Mouse (Mus musculus) bone marrow, adult 2 months (tissue): ENCODE measurements around the gene Pde7b. TPM values are rescaled to one million over a fixed set of nuclear protein-coding genes. Genes with fewer than 3 reads are reported as not detected.

Source experiments
- H3K27ac ChIP-seq: fragments of 200-500 bp; 2 replicates; pipeline ENCODE4 v1.5.1; 2012; ENCODE audit warnings: low read depth, mild to moderate bottlenecking, control low read depth, inconsistent platforms, low read length; ENCODE audit not compliant: control insufficient read depth, poor library complexity, insufficient read depth
- H3K4me1 ChIP-seq: fragments of 200-500 bp; 2 replicates; pipeline ENCODE4 v1.6.1; 2011; ENCODE audit warnings: low read length; ENCODE audit not compliant: control insufficient read depth, insufficient read depth
- H3K4me3 ChIP-seq: fragments of 200-500 bp; replicated peaks from 2 replicates; pipeline ENCODE3; 2011; ENCODE audit warnings: mild to moderate bottlenecking, low read depth, low read length, control low read depth; ENCODE audit not compliant: control insufficient read depth
- CTCF ChIP-seq: fragments of 200-500 bp; IDR thresholded peaks from 2 replicates; pipeline ENCODE4 v1.5.1; 2011; ENCODE audit warnings: low read length, control low read depth; ENCODE audit not compliant: control insufficient read depth, insufficient read depth
- POLR2A ChIP-seq: fragments of 200-500 bp; IDR thresholded peaks from 2 replicates; pipeline ENCODE4 v1.6.1; 2011; ENCODE audit warnings: low read depth, mild to moderate bottlenecking, control low read depth, low read length, borderline replicate concordance; ENCODE audit not compliant: control insufficient read depth
- WGBS: fragments of 180-500 bp; shearing (Covaris S2); methylation state at CpG from one replicate; pipeline ENCODE4 v1.1.7; 2018; 5-methylcytosine and 5-hydroxymethylcytosine counted together
- polyA plus RNA-seq: library from polyadenylated mRNA; stranded (reverse); fragments of >200 nt; gene quantifications from 2 replicates; pipeline ENCODE4 v1.2.4, GENCODE M21; 2011; ENCODE audit warnings: low replicate concordance; ENCODE audit not compliant: missing spikeins, insufficient read depth, insufficient read length

Pde7b gene
- polyA plus RNA-seq, 1 experiment: 1.8 TPM

DNA sequence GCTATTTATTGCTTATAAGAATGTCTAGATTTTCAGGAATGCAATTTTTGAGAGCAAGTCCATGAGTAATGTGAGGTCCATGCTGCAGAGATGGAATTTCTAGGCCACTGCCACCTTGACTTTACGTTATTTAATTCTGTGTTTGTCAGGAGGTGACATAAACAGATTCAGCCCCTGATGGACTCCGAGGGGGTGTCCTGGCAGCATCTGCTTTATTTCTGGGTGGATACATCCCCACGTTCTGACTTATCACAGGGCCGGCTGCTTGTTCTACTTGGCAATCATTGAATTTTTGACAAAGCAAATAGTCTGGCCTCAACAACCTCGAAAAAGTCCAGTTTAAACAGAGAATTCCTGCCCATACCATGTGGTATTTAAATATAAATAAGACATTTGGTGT is 53.3 kb downstream of the Pde7b start:
- no peak for TF ChIP-seq POLR2A
- Histone ChIP-seq H3K4me1 (no peaks in the 10 kb centered on the region; the same call in 1 of the 2 replicates), H3K4me3 (no peak overlapping the region), H3K27ac (no peak overlapping the region)
- 83% methylated on average over 5 of the region's 5 CpGs for WGBS

DNA sequence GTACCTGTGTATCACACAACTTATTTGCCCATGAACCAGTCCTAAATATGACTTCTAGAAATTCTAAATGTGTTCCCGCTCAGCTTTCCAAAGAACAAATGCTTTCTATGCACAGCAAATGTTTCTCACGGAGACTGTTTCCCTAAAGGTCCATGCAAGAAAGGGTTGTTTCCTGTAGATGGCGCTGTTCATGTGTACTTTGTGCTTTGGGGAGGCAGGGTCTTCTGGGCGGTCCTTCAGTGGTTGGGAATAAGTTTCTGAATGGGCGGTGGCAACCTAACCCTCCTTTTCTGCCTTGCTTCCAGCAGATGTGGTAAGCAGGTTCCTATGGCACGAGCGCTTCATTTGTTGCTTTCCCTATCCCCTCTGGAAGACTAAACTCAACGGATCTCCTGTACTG is 54.3 kb downstream of the Pde7b start:
- Histone ChIP-seq H3K27ac (no peak overlapping the region), H3K4me3 (no peak overlapping the region), H3K4me1 (no peaks in the 10 kb centered on the region; the same call in 1 of the 2 replicates)
- 85% methylated on average over 8 of the region's 8 CpGs for WGBS
- TF ChIP-seq POLR2A (no peak), CTCF (no peak; the same call in 1 of the 2 replicates)

DNA sequence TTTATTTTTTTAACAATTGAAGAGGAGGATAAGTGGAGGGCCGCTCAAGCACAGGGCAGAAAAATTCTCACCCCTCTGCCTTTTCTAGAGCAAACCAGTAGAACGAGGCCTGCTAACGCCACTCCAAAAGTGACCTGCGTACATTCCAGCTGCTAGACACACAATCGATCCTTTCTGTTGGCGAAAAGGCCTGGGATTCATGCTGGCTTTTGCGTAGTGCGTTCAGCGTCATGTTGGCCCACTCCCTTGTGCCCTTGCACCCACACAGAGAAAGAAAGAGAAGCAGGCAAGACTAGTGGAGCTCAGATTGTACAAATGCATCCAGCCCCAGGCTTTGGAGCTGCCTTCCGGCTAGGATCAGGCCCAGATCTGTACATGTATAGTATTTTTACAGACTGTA is 55.4 kb downstream of the Pde7b start:
- Histone ChIP-seq H3K4me1 (no peaks in the 10 kb centered on the region; the same call in 1 of the 2 replicates), H3K27ac (no peak overlapping the region), H3K4me3 (no peak overlapping the region)
- TF ChIP-seq CTCF: no peak
- no peak for TF ChIP-seq POLR2A
- WGBS: 94% methylated on average over 10 of the region's 10 CpGs

DNA sequence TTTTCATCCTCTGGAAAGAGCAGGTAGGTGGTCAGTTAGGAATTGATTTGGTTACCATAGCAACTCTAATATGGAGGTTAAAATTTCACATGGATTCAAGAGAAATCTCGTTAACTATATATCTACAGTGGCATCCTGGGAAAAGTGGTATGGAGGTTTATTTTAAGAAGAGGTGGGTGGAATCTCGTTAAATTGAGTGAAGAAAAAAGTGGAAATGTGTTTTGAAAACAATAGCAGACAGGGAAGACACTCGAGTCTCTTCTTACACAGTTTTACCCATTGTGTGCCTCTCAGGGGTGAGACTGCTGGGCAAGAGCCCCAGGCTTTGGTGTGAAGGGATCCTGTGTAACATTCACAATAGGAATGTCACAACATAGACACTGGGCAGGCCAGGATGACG is 56.3 kb downstream of the Pde7b start:
- Histone ChIP-seq H3K4me3 (no peak overlapping the region), H3K4me1 (no peaks in the 10 kb centered on the region; the same call in 1 of the 2 replicates), H3K27ac (no peak overlapping the region)
- 69% methylated on average over 4 of the region's 4 CpGs for WGBS
- no peak for TF ChIP-seq CTCF
- no peak for TF ChIP-seq POLR2A

DNA sequence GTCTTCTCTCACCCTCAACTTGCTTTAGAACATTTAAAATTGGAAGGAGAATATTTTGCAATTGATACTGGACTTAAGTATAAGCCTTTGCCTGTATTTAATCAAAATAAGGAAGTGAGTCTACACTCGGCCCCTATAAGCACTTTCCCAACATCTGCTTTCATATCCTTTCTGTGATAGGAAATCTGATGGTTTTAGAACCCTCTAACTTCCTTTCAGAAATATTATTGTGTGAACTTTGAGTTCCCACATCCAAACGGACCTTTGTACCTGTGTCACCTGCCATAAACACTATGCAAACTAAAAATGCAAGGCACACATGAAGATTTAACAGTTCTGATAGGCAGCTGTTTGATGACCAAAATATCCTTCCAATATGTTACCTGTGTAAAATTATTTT is 58.2 kb downstream of the Pde7b start:
- TF ChIP-seq CTCF (no peak), POLR2A (no peak)
- Histone ChIP-seq H3K4me3 (no peak overlapping the region), H3K4me1 (no peaks in the 10 kb centered on the region; the same call in 1 of the 2 replicates), H3K27ac (no peak overlapping the region)
- 1% methylated on average over 2 of the region's 2 CpGs for WGBS

DNA sequence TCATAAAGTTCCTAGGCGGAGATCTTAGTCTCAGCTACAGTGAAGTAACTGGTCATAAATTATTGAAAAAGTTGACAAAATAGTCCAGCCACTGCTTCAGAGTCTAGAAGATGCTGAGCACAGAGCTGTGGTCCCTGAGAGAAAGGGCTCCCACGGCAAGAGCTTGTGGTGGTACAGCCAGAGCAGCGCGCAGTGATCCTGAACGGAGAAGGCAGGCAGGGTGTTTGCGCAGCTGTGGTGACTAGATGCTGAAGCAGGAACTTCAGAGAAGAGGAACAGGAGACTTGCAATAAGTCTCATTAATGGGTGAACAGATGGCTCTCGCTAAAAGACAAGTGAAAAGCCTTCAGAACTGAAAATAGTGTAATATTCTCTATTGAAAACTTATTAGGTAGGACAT is 61.9 kb downstream of the Pde7b start:
- H3K27ac ChIP-seq: no peak overlapping the region
- no peaks in the 10 kb centered on the region; the same call in 1 of the 2 replicates for H3K4me1 ChIP-seq
- no peak overlapping the region for H3K4me3 ChIP-seq
- 9% methylated on average over 7 of the region's 7 CpGs for WGBS
- TF ChIP-seq CTCF: no peak
- TF ChIP-seq POLR2A: no peak

DNA sequence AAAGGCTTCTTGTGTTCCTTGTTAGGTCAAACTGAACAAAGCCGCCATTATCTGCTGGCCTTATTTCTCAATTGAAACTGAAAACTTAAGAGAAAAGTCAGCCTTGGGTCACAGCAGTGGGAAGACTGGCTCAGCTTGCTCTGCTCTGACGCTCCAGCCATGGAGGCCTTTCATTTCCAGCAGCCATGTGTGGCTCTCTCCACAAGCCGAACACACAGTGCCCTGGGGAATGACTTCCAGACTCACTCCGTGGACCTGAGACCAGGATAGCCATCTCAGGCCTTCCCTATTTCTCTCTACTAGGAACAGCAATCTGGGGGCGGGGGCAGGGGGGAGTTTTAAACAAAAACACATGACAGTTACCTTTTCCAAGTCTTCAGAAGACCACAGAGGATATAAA is 63.2 kb downstream of the Pde7b start:
- WGBS: 81% methylated on average over 5 of the region's 5 CpGs
- Histone ChIP-seq H3K4me1 (no peaks in the 10 kb centered on the region; the same call in 1 of the 2 replicates), H3K27ac (no peak overlapping the region), H3K4me3 (no peak overlapping the region)
- TF ChIP-seq CTCF (no peak), POLR2A (no peak)

DNA sequence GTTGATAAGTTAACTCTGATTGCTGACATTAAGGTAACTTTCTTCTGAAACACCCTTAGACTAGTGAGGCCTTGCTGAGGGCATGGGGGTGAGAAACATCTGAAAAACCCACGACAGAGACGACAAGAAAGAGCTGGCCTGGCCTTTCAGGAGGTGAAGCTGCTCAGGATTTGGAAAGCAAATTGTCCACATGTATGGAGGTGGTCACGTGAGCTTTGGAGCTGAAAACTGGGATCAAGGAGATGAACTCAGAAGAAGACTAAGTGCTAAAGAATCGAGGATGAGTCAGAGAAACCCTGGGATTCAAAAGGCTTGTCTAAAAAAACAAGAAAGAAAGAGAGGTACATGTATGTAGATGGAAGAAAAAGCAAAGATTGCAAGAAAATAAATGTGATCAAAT is 65.2 kb downstream of the Pde7b start:
- H3K4me1 ChIP-seq: no peaks in the 10 kb centered on the region; the same call in 1 of the 2 replicates
- TF ChIP-seq CTCF (no peak), POLR2A (no peak)
- 73% methylated on average over 4 of the region's 4 CpGs for whole genome bisulfite sequencing

DNA sequence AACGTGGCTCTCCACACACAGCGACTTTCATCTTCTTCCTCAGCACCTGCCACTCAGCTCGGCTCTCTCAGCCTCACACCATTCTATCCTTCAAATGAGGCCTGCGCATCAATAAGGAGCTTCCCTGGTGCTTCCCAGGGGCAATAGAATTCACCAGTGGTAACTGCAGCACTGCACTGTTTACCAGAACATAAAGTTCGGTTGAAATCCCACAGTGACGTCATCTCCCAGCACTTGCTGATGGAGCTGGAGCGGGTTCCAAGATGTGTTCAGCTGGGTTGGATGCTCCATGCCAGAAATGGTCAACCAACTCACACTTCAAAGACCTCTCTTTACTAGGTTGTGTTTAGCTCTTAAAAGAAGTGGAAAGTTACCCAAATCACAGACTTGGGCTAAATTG is 65.6 kb downstream of the Pde7b start:
- 86% methylated on average over 7 of the region's 7 CpGs for WGBS
- no peak for TF ChIP-seq CTCF
- no peak for TF ChIP-seq POLR2A
- Histone ChIP-seq H3K27ac (no peak overlapping the region), H3K4me3 (no peak overlapping the region), H3K4me1 (no peaks in the 10 kb centered on the region; the same call in 1 of the 2 replicates)

More for the DNA sequence above, 65.2 kb downstream of the Pde7b start:
- H3K4me3 ChIP-seq: no peak overlapping the region
- H3K27ac ChIP-seq: no peak overlapping the region
